Mouse (Mus musculus) activated CD4-positive, CD25-positive, alpha-beta regulatory T cell (primary cell): ENCODE measurements around the gene Zfp949. TPM values are rescaled to one million over a fixed set of nuclear protein-coding genes. Genes with fewer than 3 reads are reported as not detected.

Source experiments
- polyA plus RNA-seq, 2 experiments: library from polyadenylated mRNA; unstranded; fragments of 100-300 nt; shearing (Covaris generic); gene quantifications; one replicate each; pipeline ENCODE4 v1.2.1; 2017

Zfp949 gene
- polyA plus RNA-seq: 10 to 100 TPM; 12.4 to 20.5 TPM

DNA sequence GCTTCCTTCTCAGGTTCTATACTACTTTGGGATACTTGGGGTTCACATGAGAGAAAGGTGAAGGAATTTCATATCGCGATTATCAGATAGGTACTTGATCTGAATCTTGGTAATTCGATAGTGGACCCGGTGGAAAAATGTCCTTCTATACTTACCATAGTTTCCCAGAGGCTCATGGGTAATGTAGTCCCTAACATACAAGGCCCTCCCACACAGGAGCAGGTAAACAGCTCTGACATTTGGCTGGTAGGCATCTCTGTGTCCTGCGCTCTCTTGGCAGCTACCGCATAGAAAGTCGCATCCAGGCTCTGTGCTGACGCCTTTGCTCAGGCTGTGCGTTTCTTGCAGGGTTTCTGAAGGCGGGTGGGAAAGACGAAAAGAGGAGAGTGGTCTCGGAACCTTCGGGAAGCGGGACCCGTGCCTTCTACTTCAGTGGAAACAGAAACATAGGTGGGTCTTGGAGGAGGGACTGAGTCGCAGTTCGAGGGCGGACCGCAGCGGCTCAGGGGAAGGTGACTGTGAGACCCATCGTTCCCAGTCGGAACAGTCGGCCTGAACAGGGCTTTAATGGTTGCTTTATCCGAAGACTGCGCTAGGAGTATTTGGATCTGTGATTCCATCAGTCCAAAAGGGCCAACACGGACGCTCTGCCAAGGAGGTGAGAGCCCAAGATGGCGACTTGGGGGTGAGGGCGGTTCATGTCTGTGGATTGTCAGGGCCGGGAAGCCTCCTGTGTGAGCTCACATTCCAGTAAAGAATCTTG is at the start of gene Zfp949:
Gene Zfp949 (plus strand): TSS at position 170 of the 763 bp plus-strand sequence.

DNA sequence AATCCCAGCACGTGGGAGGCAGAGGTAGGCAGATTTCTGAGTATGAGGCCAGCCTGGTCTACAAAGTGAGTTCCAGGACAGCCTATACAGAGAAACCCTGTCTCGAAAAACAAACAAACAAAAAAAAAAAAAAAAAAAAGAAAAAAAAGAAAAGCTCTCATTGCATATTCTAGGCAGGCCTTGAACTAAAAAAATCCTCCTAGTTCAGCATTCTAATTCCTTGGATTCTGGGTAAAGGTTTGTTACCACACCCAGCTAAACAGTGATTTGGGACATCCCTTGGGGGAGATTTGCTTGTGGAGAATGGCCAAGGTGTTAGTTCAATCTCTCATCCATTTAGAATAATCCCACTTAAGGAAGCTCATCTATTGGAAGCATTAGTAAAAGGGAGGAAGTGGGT is 32.8 kb downstream of the Zfp949 start, which contains the start of gene Trim43a:
Gene Trim43a (plus strand): TSS at position 301 of the 400 bp plus-strand sequence.

Other genes starting within 250 kb of the Zfp949 start
- 100 to 1,000 TPM in 1 of 2 experiments, 10 to 100 TPM in 1; 86.7 to 135 TPM for gene Nt5e, start 220.8 kb upstream of the Zfp949 start, polyA plus RNA-seq
- 10 to 100 TPM; 35.7 to 74.5 TPM for gene Snx14, start 109.1 kb upstream of the Zfp949 start, polyA plus RNA-seq
- 1 to 10 TPM in 1 of 2 experiments, under 1 TPM in 1; 0.97 to 1.7 TPM for gene Gm20537, start 91.4 kb upstream of the Zfp949 start, polyA plus RNA-seq
- 100 to 1,000 TPM in 1 of 2 experiments, 10 to 100 TPM in 1; 74.6 to 105 TPM for gene Syncrip, start 65.4 kb upstream of the Zfp949 start, polyA plus RNA-seq
- gene Trim43a, start 32.9 kb downstream of the Zfp949 start, polyA plus RNA-seq: under 1 TPM in 1 of 2 experiments, not detected in 1; 0.33 TPM
- gene Mthfsl, start 172.3 kb downstream of the Zfp949 start, polyA plus RNA-seq: 100 to 1,000 TPM; 103 to 106 TPM
- gene Bcl2a1d, start 183.9 kb downstream of the Zfp949 start, polyA plus RNA-seq: 100 to 1,000 TPM in 1 of 2 experiments, 10 to 100 TPM in 1; 65.0 to 122 TPM